Mouse (Mus musculus) liver (tissue): ENCODE data around the gene Ifi211.
"Not testable (repeated sequence)": the region's sequence is repeated elsewhere in the genome, so short reads cannot be mapped to it uniquely, and the experiment has no call there.

Experiments
- DNase-seq: peaks from one replicate; pipeline ENCODE4 v3.0.0-alpha.2; 2020; ENCODE audit warnings: mixed read lengths

The Ifi211 gene

GRCm38 (mm10) chr1:173879225-173879987 is 33.4 kb downstream of the Ifi211 start:
- DNase-seq: not testable (repeated sequence)

- not testable (repeated sequence) for DNase-seq
Observed at GRCm38 (mm10) chr1:173878264-173878663, 34.6 kb downstream of the Ifi211 start.

GRCm38 (mm10) chr1:173877125-173877524 is 35.7 kb downstream of the Ifi211 start:
- DNase-seq: not testable (repeated sequence)

- not testable (repeated sequence) for DNase-seq
Observed at GRCm38 (mm10) chr1:173868586-173868985, 44.3 kb downstream of the Ifi211 start.

GRCm38 (mm10) chr1:173866504-173866903 is 46.3 kb downstream of the Ifi211 start:
- peak; percentile 68 for DNase-seq

GRCm38 (mm10) chr1:173853711-173854110 is 59.1 kb downstream of the Ifi211 start:
- DNase-seq: not testable (repeated sequence)

- DNase-seq: not testable (repeated sequence)
Observed at GRCm38 (mm10) chr1:173852853-173853252, 60.0 kb downstream of the Ifi211 start.
